Mouse (Mus musculus) heart, embryonic 12.5 days (tissue): Measurements from ENCODE around the gene Txnip. TPM values are rescaled to one million over a fixed set of nuclear protein-coding genes. Genes with fewer than 3 reads are reported as not detected.
A peak's percentile ranks its signal among the peaks of the same experiment; 100 is the strongest.

Experiments used
- ATAC-seq: fragments of 200-750 bp; cut with Nextera tagmentation; 2 replicates; pipeline ENCODE4 v1.8.0; 2017; ENCODE audit warnings: moderate TSS enrichment, moderate library complexity; ENCODE audit not compliant: insufficient number of reproducible peaks, low FRiP score
- H3K27ac ChIP-seq: fragments of 300-500 bp; sonication (generic); 2 replicates; pipeline ENCODE4 v1.5.1; 2016; ENCODE audit warnings: mild to moderate bottlenecking, moderate library complexity; ENCODE audit not compliant: poor library complexity, severe bottlenecking
- H3K27me3 ChIP-seq: fragments of 300-500 bp; sonication (generic); replicated peaks from 2 replicates; pipeline ENCODE4 v1.6.1; 2016; ENCODE audit warnings: mild to moderate bottlenecking, moderate library complexity
- H3K36me3 ChIP-seq: fragments of 300-500 bp; sonication (generic); 2 replicates; pipeline ENCODE4 v1.6.1; 2016; ENCODE audit warnings: mild to moderate bottlenecking, moderate library complexity
- H3K4me1 ChIP-seq: fragments of 300-500 bp; sonication (generic); replicated peaks from 2 replicates; pipeline ENCODE4 v1.6.1; 2016; ENCODE audit warnings: mild to moderate bottlenecking
- H3K4me2 ChIP-seq: fragments of 300-500 bp; sonication (generic); 2 replicates; pipeline ENCODE4 v1.6.1; 2016; ENCODE audit warnings: mild to moderate bottlenecking, moderate library complexity
- H3K4me3 ChIP-seq: fragments of 300-500 bp; sonication (generic); 2 replicates; pipeline ENCODE4 v1.5.1; 2016; ENCODE audit warnings: mild to moderate bottlenecking
- H3K9ac ChIP-seq: fragments of 300-500 bp; sonication (generic); 2 replicates; pipeline ENCODE4 v1.6.1; 2016; ENCODE audit warnings: mild to moderate bottlenecking, moderate library complexity
- H3K9me3 ChIP-seq: fragments of 300-500 bp; sonication (generic); replicated peaks from 2 replicates; pipeline ENCODE4 v1.6.1; 2016; ENCODE audit warnings: mild to moderate bottlenecking, moderate library complexity
- WGBS: fragments of 180-500 bp; shearing (Covaris S2); methylation state at CpG from one replicate; pipeline ENCODE4 v1.1.7; 2016; 5-methylcytosine and 5-hydroxymethylcytosine counted together
- polyA plus RNA-seq: library from polyadenylated mRNA; unstranded; fragments of >200 nt; fragmentation: Nextera tagmentation; extraction: Ambion mirVana; gene quantifications from 2 replicates; pipeline ENCODE4 v1.2.1, GENCODE M21; 2016

Gene Txnip
- polyA plus RNA-seq, 1 experiment from 2014 or later = 144 TPM

GRCm38 (mm10) chr3:96560881-96561668, 3.3 kb downstream of the Txnip start:
- peak overlapping the region; percentile 78 for H3K4me3 ChIP-seq
- peak overlapping the region; percentile 97 for H3K27ac ChIP-seq
- peak overlapping the region; percentile 92 for H3K4me2 ChIP-seq
- H3K4me1 ChIP-seq = peaks cover 44% of the 10 kb centered on the region
- H3K36me3 ChIP-seq = peaks cover 31% of the 10 kb centered on the region
- peak overlapping the region; percentile 93 for H3K9ac ChIP-seq
- no peaks in the 10 kb centered on the region for H3K27me3 ChIP-seq
- WGBS = 79% methylated on average over 9 of the region's 9 CpGs
- no peak for ATAC-seq
- H3K9me3 ChIP-seq = no peaks in the 10 kb centered on the region

- Histone ChIP-seq H3K27me3 (no peaks in the 10 kb centered on the region), H3K9me3 (no peaks in the 10 kb centered on the region), H3K36me3 (peaks cover 31% of the 10 kb centered on the region), H3K4me3 (peak overlapping the region; percentile 27), H3K4me1 (peaks cover 39% of the 10 kb centered on the region), H3K9ac (peak overlapping the region; percentile 58; the same call in 1 of the 2 replicates), H3K27ac (peak overlapping the region; percentile 97), H3K4me2 (peak overlapping the region; percentile 92)
- 54% methylated on average over 10 of the region's 10 CpGs for WGBS
- no peak for ATAC-seq
Measured at GRCm38 (mm10) chr3:96561946-96562681, 4.4 kb downstream of the Txnip start.

- Histone ChIP-seq H3K4me3 (no peak overlapping the region), H3K9me3 (no peaks in the 10 kb centered on the region), H3K27me3 (no peaks in the 10 kb centered on the region), H3K9ac (no peak overlapping the region), H3K4me1 (peaks cover 39% of the 10 kb centered on the region), H3K27ac (no peak overlapping the region), H3K4me2 (no peak overlapping the region), H3K36me3 (peaks cover 31% of the 10 kb centered on the region)
- WGBS = 90% methylated on average over 8 of the region's 8 CpGs
- ATAC-seq = no peak
Measured at GRCm38 (mm10) chr3:96563267-96563666, 5.5 kb downstream of the Txnip start.

GRCm38 (mm10) chr3:96563911-96564632, 6.3 kb downstream of the Txnip start:
- peak overlapping the region; percentile 82 for H3K27ac ChIP-seq
- H3K9ac ChIP-seq = no peak overlapping the region
- peaks cover 28% of the 10 kb centered on the region for H3K36me3 ChIP-seq
- 46% methylated on average over 10 of the region's 10 CpGs for WGBS
- ATAC-seq = peak; percentile 60
- no peaks in the 10 kb centered on the region for H3K9me3 ChIP-seq
- peaks cover 41% of the 10 kb centered on the region for H3K4me1 ChIP-seq
- peak overlapping the region; percentile 17; the same call in 1 of the 2 replicates for H3K4me2 ChIP-seq
- H3K27me3 ChIP-seq = no peaks in the 10 kb centered on the region
- no peak overlapping the region for H3K4me3 ChIP-seq

- WGBS = 56% methylated on average over 7 of the region's 7 CpGs
- Histone ChIP-seq H3K4me2 (peak overlapping the region; percentile 17; the same call in 1 of the 2 replicates), H3K9ac (no peak overlapping the region), H3K27ac (peak overlapping the region; percentile 82), H3K36me3 (peaks cover 23% of the 10 kb centered on the region), H3K27me3 (no peaks in the 10 kb centered on the region), H3K4me1 (peaks cover 44% of the 10 kb centered on the region), H3K9me3 (no peaks in the 10 kb centered on the region), H3K4me3 (no peak overlapping the region)
- ATAC-seq = peak; percentile 62; the same call in 1 of the 2 replicates
Measured at GRCm38 (mm10) chr3:96564633-96565032, 6.9 kb downstream of the Txnip start.

GRCm38 (mm10) chr3:96565105-96565504, 7.3 kb downstream of the Txnip start:
- Histone ChIP-seq H3K9me3 (no peaks in the 10 kb centered on the region), H3K4me2 (no peak overlapping the region), H3K36me3 (peaks cover 18% of the 10 kb centered on the region), H3K4me1 (peaks cover 44% of the 10 kb centered on the region), H3K4me3 (no peak overlapping the region), H3K9ac (no peak overlapping the region), H3K27ac (peak overlapping the region; percentile 82), H3K27me3 (no peaks in the 10 kb centered on the region)
- ATAC-seq = no peak
- 93% methylated on average over 3 of the region's 3 CpGs for WGBS

GRCm38 (mm10) chr3:96566661-96567450, 9.1 kb downstream of the Txnip start:
- Histone ChIP-seq H3K4me3 (no peak overlapping the region), H3K9me3 (no peaks in the 10 kb centered on the region), H3K4me2 (no peak overlapping the region), H3K36me3 (0 out of 2 replicates have a peak, but pooled peaks cover 2% of the 10 kb centered on the region), H3K9ac (no peak overlapping the region), H3K27me3 (no peaks in the 10 kb centered on the region), H3K27ac (peak overlapping the region; percentile 9; the same call in 1 of the 2 replicates), H3K4me1 (peaks cover 45% of the 10 kb centered on the region)
- WGBS = 79% methylated on average over 8 of the region's 8 CpGs
- ATAC-seq = no peak

- no peaks in the 10 kb centered on the region for H3K9me3 ChIP-seq
- H3K36me3 ChIP-seq = no peaks in the 10 kb centered on the region
- H3K27ac ChIP-seq = no peak overlapping the region
- H3K9ac ChIP-seq = no peak overlapping the region
- no peak overlapping the region for H3K4me2 ChIP-seq
- H3K27me3 ChIP-seq = no peaks in the 10 kb centered on the region
- WGBS = 77% methylated on average over 8 of the region's 8 CpGs
- no peak overlapping the region for H3K4me3 ChIP-seq
- ATAC-seq = no peak
- peaks cover 51% of the 10 kb centered on the region for H3K4me1 ChIP-seq
Measured at GRCm38 (mm10) chr3:96568605-96569004, 10.8 kb downstream of the Txnip start.

- no peak overlapping the region for H3K9ac ChIP-seq
- 72% methylated on average over 13 of the region's 13 CpGs for WGBS
- ATAC-seq = no peak
Measured at GRCm38 (mm10) chr3:96569506-96569905, 11.7 kb downstream of the Txnip start.

GRCm38 (mm10) chr3:96569966-96570605, 12.3 kb downstream of the Txnip start:
- Histone ChIP-seq H3K4me2 (no peak overlapping the region), H3K9ac (no peak overlapping the region), H3K4me3 (no peak overlapping the region), H3K27ac (no peak overlapping the region), H3K36me3 (no peaks in the 10 kb centered on the region), H3K9me3 (no peaks in the 10 kb centered on the region), H3K27me3 (no peaks in the 10 kb centered on the region), H3K4me1 (peaks cover 51% of the 10 kb centered on the region)
- WGBS = 80% methylated on average over 11 of the region's 11 CpGs
- no peak for ATAC-seq

More at GRCm38 (mm10) chr3:96569506-96569905, 11.7 kb downstream of the Txnip start:
- Histone ChIP-seq H3K27ac (0 out of 2 replicates have a peak overlapping the region, but pooled peaks have one; percentile 11), H3K4me1 (peaks cover 51% of the 10 kb centered on the region), H3K27me3 (no peaks in the 10 kb centered on the region), H3K4me2 (no peak overlapping the region), H3K9me3 (no peaks in the 10 kb centered on the region), H3K4me3 (no peak overlapping the region), H3K36me3 (no peaks in the 10 kb centered on the region)
